Comparison of ENCODE assay signal across 1 mouse cellular context in the genomic region with DNA sequence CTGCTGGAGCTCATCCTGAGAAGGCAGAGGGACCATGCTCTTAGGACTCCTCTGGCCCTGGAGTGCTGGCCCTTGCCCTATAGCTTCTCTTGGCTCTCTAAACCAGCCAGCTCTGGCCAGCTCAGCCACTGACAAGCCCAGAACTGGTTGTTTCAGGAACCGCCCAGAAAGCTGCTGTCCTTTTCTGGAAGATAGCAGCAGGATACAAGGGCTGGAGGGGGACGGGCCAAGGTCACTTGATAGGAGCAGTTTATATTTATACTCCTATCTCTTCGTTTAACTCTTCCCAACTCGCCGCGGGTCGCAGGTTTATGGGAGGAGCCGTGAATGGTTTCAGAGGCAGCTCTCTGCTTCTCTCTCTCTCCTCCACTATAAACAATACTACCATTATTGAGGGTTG.
TF ChIP-seq lines count a peak whose summit lies in the region.

No protein-coding gene starts in this region.

TF ChIP-seq in MEL, 35 proteins besides CTCF, POLR2A, EP300 and RAD21:
- TF ChIP-seq GABPA (IDR thresholded peaks at IDR 0.05; ENCODE audit: low read depth, low read length) (no peak), RCOR1 (IDR thresholded peaks at IDR 0.05; ENCODE audit: low read depth, low read length) (no peak), USF1 (IDR thresholded peaks at IDR 0.05; ENCODE audit: low read depth, low read length) (no peak), MEF2A (IDR thresholded peaks at IDR 0.05; ENCODE audit: extremely low read depth, insufficient replicate concordance, low read depth, low read length, poor library complexity, severe bottlenecking) (peak; percentile 43; the same call in 1 of the 2 replicates), ELF1 (IDR thresholded peaks at IDR 0.05; ENCODE audit: low read depth, low read length) (no peak), TCF12 (IDR thresholded peaks at IDR 0.05; ENCODE audit: low read depth, low read length) (peak; percentile 31; the same call in 1 of the 2 replicates), TBP (IDR thresholded peaks at IDR 0.05; ENCODE audit: low read depth, low read length) (no peak), MAZ (IDR thresholded peaks at IDR 0.05; ENCODE audit: low read depth, low read length) (no peak), ZKSCAN1 (IDR thresholded peaks at IDR 0.05; ENCODE audit: low read depth, low read length) (no peak), USF2 (IDR thresholded peaks at IDR 0.05; ENCODE audit: borderline replicate concordance in 1 of 2, insufficient read depth in 1 of 2, low read depth in 1 of 2, low read length in 2 of 2) (no peak), ZMIZ1 (IDR thresholded peaks at IDR 0.05; ENCODE audit: low read depth, low read length) (no peak), ETS1 (IDR thresholded peaks at IDR 0.05; ENCODE audit: low read depth, low read length) (peak; percentile 21; the same call in 1 of the 2 replicates), BHLHE40 (IDR thresholded peaks at IDR 0.05; ENCODE audit: borderline replicate concordance, low read depth, low read length) (no peak), SIN3A (IDR thresholded peaks at IDR 0.05; ENCODE audit: low read length) (peak; percentile 32; the same call in 1 of the 2 replicates), MAX (IDR thresholded peaks at IDR 0.05; ENCODE audit: low read length) (no peak), GATA1 (IDR thresholded peaks at IDR 0.05; ENCODE audit: low read depth, low read length) (peak; percentile 5; the same call in 1 of the 2 replicates)
